In genomic region chr4:152244545-152245522, GRCm38 (mm10) we compare ENCODE assay signal across 19 mouse cellular contexts. TPM values are rescaled to one million over a fixed set of nuclear protein-coding genes. Genes with fewer than 3 reads are reported as not detected.
A peak's percentile ranks its signal among the peaks of the same experiment; 100 is the strongest.
DNase-seq lines count a peak whose midpoint lies in the region; ATAC-seq and TF ChIP-seq lines count a peak whose summit lies in the region.
"Had no signal": no experiment of that assay in that cellular context is flagged by ENCODE, and none has a peak within 500 bp of the region (broad histone marks: within the 10 kb centered on the region; RNA-seq: fewer than 3 reads in every experiment).

No protein-coding gene starts in this region.

- H3K9ac ChIP-seq in embryonic facial prominence, embryonic 13.5 days: 0 out of 2 replicates have a peak overlapping the region, but pooled peaks have one; percentile 6
- no peak overlapping the region for H3K9ac ChIP-seq in hindbrain, embryonic 15.5 days
- H3K9ac ChIP-seq: forebrain, embryonic 12.5 days had no signal

- H3K4me3 ChIP-seq in heart, embryonic 10.5 days: no peak overlapping the region
- H3K4me3 ChIP-seq in left cerebral cortex, adult 2 months: no peak overlapping the region
- H3K4me3 ChIP-seq in embryonic facial prominence, embryonic 13.5 days: no peak overlapping the region
- H3K4me3 ChIP-seq in hindbrain, embryonic 15.5 days: no peak overlapping the region
- H3K4me3 ChIP-seq: forebrain, embryonic 12.5 days had no signal

- WGBS in heart, embryonic 10.5 days: 70% methylated on average over 11 of the region's 11 CpGs
- 71% methylated on average over 11 of the region's 11 CpGs for WGBS in embryonic facial prominence, embryonic 13.5 days
- 86% methylated on average over 11 of the region's 11 CpGs for WGBS in hindbrain, embryonic 15.5 days

- no peak for TF ChIP-seq CTCF in left cerebral cortex, adult 2 months (IDR thresholded peaks at IDR 0.05)

- H3K4me1 ChIP-seq in heart, embryonic 10.5 days: peaks cover 64% of the 10 kb centered on the region
- 0 out of 2 replicates have a peak, but pooled peaks cover 5% of the 10 kb centered on the region for H3K4me1 ChIP-seq in embryonic facial prominence, embryonic 13.5 days
- peaks cover 18% of the 10 kb centered on the region for H3K4me1 ChIP-seq in hindbrain, embryonic 15.5 days (replicated peaks)

- peak overlapping the region; percentile 77 for H3K27ac ChIP-seq in heart, embryonic 10.5 days
- H3K27ac ChIP-seq in left cerebral cortex, adult 2 months: peak overlapping the region; percentile 70
- H3K27ac ChIP-seq in embryonic facial prominence, embryonic 13.5 days: no peak overlapping the region
- H3K27ac ChIP-seq in hindbrain, embryonic 15.5 days (replicated peaks): peak overlapping the region; percentile 47; the same call in 1 of the 2 replicates
- H3K27ac ChIP-seq: forebrain, embryonic 12.5 days had no signal

- intact Hi-C loops in left cerebral cortex, adult 2 months (cut with DNase I): loop anchor here (2.0 kb wide), 1 partner anchor 18 kb away; no protein-coding TSS in a partner anchor
- intact Hi-C loops in left cerebral cortex, postnatal 14 days (cut with DNase I): no loop called here

- no peak overlapping the region for H3K4me2 ChIP-seq in embryonic facial prominence, embryonic 13.5 days
- H3K4me2 ChIP-seq in hindbrain, embryonic 15.5 days: no peak overlapping the region
- H3K4me2 ChIP-seq: forebrain, embryonic 12.5 days had no signal

- DNase-seq in heart, embryonic 10.5 days (ENCODE audit: low spot score): no peak
- no peak for DNase-seq in heart, adult 18-20 months
- DNase-seq in left cerebral cortex, adult 2 months (ENCODE audit: extremely low spot score in 1 of 2, low spot score in 2 of 2): no peak
- DNase-seq in left cerebral cortex, postnatal 14 days (ENCODE audit: low spot score in 2 of 2): no peak
- no peak for DNase-seq in lung, postnatal 4 days
- DNase-seq: kidney, adult 9 months; layer of hippocampus, adult 9-11 months; midbrain, embryonic 14.5 days; thymus, postnatal 36 days had no signal

- H3K36me3 ChIP-seq in heart, embryonic 10.5 days: no peaks in the 10 kb centered on the region
- H3K36me3 ChIP-seq in embryonic facial prominence, embryonic 13.5 days: no peaks in the 10 kb centered on the region
- H3K36me3 ChIP-seq in hindbrain, embryonic 15.5 days: no peaks in the 10 kb centered on the region

- ATAC-seq in embryonic facial prominence, embryonic 13.5 days (ENCODE audit: insufficient number of reproducible peaks, insufficient read depth, low FRiP score, low TSS enrichment, low read depth): no peak
- no peak for ATAC-seq in hindbrain, embryonic 15.5 days (ENCODE audit: low FRiP score, low read depth)
- ATAC-seq: lung, postnatal 0 days; Patski had no signal

- no peaks in the 10 kb centered on the region for H3K27me3 ChIP-seq in heart, embryonic 10.5 days (ENCODE audit: insufficient read depth, poor library complexity, severe bottlenecking)
- H3K27me3 ChIP-seq in embryonic facial prominence, embryonic 13.5 days: no peaks in the 10 kb centered on the region
- no peaks in the 10 kb centered on the region for H3K27me3 ChIP-seq in hindbrain, embryonic 15.5 days
- H3K27me3 ChIP-seq: CH12.LX; forebrain, embryonic 12.5 days; Patski had no signal

- no peaks in the 10 kb centered on the region for H3K9me3 ChIP-seq in heart, embryonic 10.5 days
- no peaks in the 10 kb centered on the region for H3K9me3 ChIP-seq in embryonic facial prominence, embryonic 13.5 days
- no peaks in the 10 kb centered on the region for H3K9me3 ChIP-seq in hindbrain, embryonic 15.5 days
- H3K9me3 ChIP-seq: forebrain, embryonic 12.5 days had no signal

RNA-seq across cellular contexts. Expression of gene Gpr153, which starts 29.2 kb away (rescaled TPM):
- polyA plus RNA-seq in heart, embryonic 10.5 days (2016; fragmentation: Nextera tagmentation; extraction: Ambion mirVana): 5.5 and 6.3 TPM in 2 replicates
- 10 to 100 TPM in 1 of 2 experiments, 1 to 10 TPM in 1; 8.0 to 10.2 TPM for total RNA-seq in heart, adult 18-20 months (2021)
- 10 to 100 TPM; 29.6 to 35.9 TPM for total RNA-seq in left cerebral cortex, adult 2 months (2021)
- total RNA-seq in left cerebral cortex, postnatal 14 days (2021): 10 to 100 TPM; 31.2 to 31.6 TPM
- polyA plus RNA-seq in embryonic facial prominence, embryonic 13.5 days (2015; fragmentation: Nextera tagmentation; extraction: Ambion mirVana): 11.1 TPM in 2 replicates
- polyA plus RNA-seq in hindbrain, embryonic 15.5 days (2015; fragmentation: Nextera tagmentation; extraction: Ambion mirVana): 18.4 and 21.7 TPM in 2 replicates

RNA-seq across cellular contexts. Expression of gene Hes3, which starts 46.6 kb away (rescaled TPM):
- polyA plus RNA-seq in heart, embryonic 10.5 days (2016; fragmentation: Nextera tagmentation; extraction: Ambion mirVana): not detected in 2 replicates
- total RNA-seq in heart, adult 18-20 months (2021): not detected
- under 1 TPM; 0.30 to 0.32 TPM for total RNA-seq in left cerebral cortex, adult 2 months (2021)
- under 1 TPM; 0.20 to 0.42 TPM for total RNA-seq in left cerebral cortex, postnatal 14 days (2021)
- not detected in 2 replicates for polyA plus RNA-seq in embryonic facial prominence, embryonic 13.5 days (2015; fragmentation: Nextera tagmentation; extraction: Ambion mirVana)
- polyA plus RNA-seq in hindbrain, embryonic 15.5 days (2015; fragmentation: Nextera tagmentation; extraction: Ambion mirVana): 0.47 and 3.0 TPM in 2 replicates
- total RNA-seq: adrenal gland, adult 18-20 months; neutrophil, adult 5-6 weeks had no signal
- polyA plus RNA-seq: gonadal fat pad, adult 2 months; limb, embryonic 11.5 days; lung, postnatal 0 days had no signal

RNA-seq across cellular contexts. Expression of gene Icmt, which starts 52.2 kb away (rescaled TPM):
- polyA plus RNA-seq in heart, embryonic 10.5 days (2016; fragmentation: Nextera tagmentation; extraction: Ambion mirVana): 23.1 and 27.4 TPM in 2 replicates
- total RNA-seq in heart, adult 18-20 months (2021): 10 to 100 TPM; 25.7 to 32.2 TPM
- total RNA-seq in left cerebral cortex, adult 2 months (2021): 10 to 100 TPM; 49.8 to 54.3 TPM
- total RNA-seq in left cerebral cortex, postnatal 14 days (2021): 10 to 100 TPM; 43.1 to 45.0 TPM
- 23.5 and 26.6 TPM in 2 replicates for polyA plus RNA-seq in embryonic facial prominence, embryonic 13.5 days (2015; fragmentation: Nextera tagmentation; extraction: Ambion mirVana)
- 18.3 and 22.2 TPM in 2 replicates for polyA plus RNA-seq in hindbrain, embryonic 15.5 days (2015; fragmentation: Nextera tagmentation; extraction: Ambion mirVana)
